Mouse (Mus musculus): Measurements from ENCODE around the gene Defb36.

Defb36 gene

GRCm38 (mm10) chr2:152622151-152622550 lies 18.0 kb downstream of the Defb36 start:
- no peak for DNase-seq (ENCODE audit: low read depth)

- no peak for DNase-seq (ENCODE audit: low read depth)
Observed at GRCm38 (mm10) chr2:152622953-152623352, 18.8 kb downstream of the Defb36 start, which contains the start of gene Defb25. Defb25 (minus strand) TSS chr2:152623053.

GRCm38 (mm10) chr2:152624566-152624965 lies 20.4 kb downstream of the Defb36 start:
- no peak for DNase-seq (ENCODE audit: low read depth)

GRCm38 (mm10) chr2:152625256-152625655 lies 21.1 kb downstream of the Defb36 start:
- no peak for DNase-seq (ENCODE audit: low read depth)

- DNase-seq (ENCODE audit: low read depth) = no peak
Observed at GRCm38 (mm10) chr2:152626774-152627591, 22.9 kb downstream of the Defb36 start, which contains the start of gene Rem1. Rem1 (plus strand) TSS chr2:152626951.

- DNase-seq (ENCODE audit: low read depth) = no peak
Observed at GRCm38 (mm10) chr2:152628066-152628465, 23.9 kb downstream of the Defb36 start.

GRCm38 (mm10) chr2:152629239-152629638 lies 25.1 kb downstream of the Defb36 start:
- DNase-seq (ENCODE audit: low read depth) = no peak

GRCm38 (mm10) chr2:152629904-152630303 lies 25.8 kb downstream of the Defb36 start:
- peak; percentile 45 for DNase-seq (ENCODE audit: low read depth)

GRCm38 (mm10) chr2:152633334-152633733 lies 29.2 kb downstream of the Defb36 start:
- DNase-seq (ENCODE audit: low read depth) = no peak

GRCm38 (mm10) chr2:152634311-152634710 lies 30.2 kb downstream of the Defb36 start:
- DNase-seq (ENCODE audit: low read depth) = no peak

- no peak for DNase-seq (ENCODE audit: low read depth)
Observed at GRCm38 (mm10) chr2:152636246-152637005, 32.3 kb downstream of the Defb36 start.

GRCm38 (mm10) chr2:152637006-152637322 lies 32.8 kb downstream of the Defb36 start:
- no peak for DNase-seq (ENCODE audit: low read depth)

- DNase-seq (ENCODE audit: low read depth) = no peak
Observed at GRCm38 (mm10) chr2:152637381-152637780, 33.3 kb downstream of the Defb36 start.

GRCm38 (mm10) chr2:152638865-152639264 lies 34.7 kb downstream of the Defb36 start:
- no peak for DNase-seq (ENCODE audit: low read depth)

GRCm38 (mm10) chr2:152639406-152640113 lies 35.4 kb downstream of the Defb36 start:
- no peak for DNase-seq (ENCODE audit: low read depth)

- peak; percentile 88 for DNase-seq (ENCODE audit: low read depth)
Observed at GRCm38 (mm10) chr2:152652901-152653620, 48.9 kb downstream of the Defb36 start.

GRCm38 (mm10) chr2:152653874-152654715 lies 50.0 kb downstream of the Defb36 start:
- peak; percentile 92 for DNase-seq (ENCODE audit: low read depth)

GRCm38 (mm10) chr2:152657398-152657797 lies 53.3 kb downstream of the Defb36 start:
- peak; percentile 74 for DNase-seq (ENCODE audit: low read depth)

- no peak for DNase-seq (ENCODE audit: low read depth)
Observed at GRCm38 (mm10) chr2:152661163-152661562, 57.0 kb downstream of the Defb36 start.

Measured in NIH3T3 (cell line).